Mouse (Mus musculus): Measurements from ENCODE around the gene Mt4.
A peak's percentile ranks its signal among the peaks of the same experiment; 100 is the strongest.

Gene Mt4

DNA sequence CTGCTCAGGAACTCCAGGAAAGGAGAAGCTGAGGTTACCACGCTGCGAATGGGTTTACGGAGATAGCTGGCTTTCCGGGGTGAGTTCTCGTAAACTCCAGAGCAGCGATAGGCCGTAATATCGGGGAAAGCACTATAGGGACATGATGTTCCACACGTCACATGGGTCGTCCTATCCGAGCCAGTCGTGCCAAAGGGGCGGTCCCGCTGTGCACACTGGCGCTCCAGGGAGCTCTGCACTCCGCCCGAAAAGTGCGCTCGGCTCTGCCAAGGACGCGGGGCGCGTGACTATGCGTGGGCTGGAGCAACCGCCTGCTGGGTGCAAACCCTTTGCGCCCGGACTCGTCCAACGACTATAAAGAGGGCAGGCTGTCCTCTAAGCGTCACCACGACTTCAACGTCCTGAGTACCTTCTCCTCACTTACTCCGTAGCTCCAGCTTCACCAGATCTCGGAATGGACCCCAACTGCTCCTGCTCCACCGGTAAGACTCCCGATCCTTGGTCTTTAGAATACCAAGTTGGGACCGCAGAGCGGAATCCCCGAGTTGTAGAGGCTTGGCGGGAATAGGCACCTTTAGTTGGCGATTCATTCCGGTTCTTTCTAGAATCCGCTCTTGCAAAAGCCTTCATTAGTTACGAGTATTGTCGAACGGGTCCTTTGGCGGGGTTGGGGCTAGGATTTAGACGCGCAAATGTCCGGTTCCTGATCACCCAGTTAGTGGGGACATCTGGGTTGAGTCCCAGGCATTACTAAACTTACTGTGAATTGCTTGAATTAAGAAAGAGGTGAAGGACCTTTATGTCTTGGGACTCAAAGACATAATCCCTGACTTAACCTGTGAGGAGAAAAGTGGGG is 42.1 kb downstream of the Mt4 start, which contains the start of gene Mt1:
Gene Mt1, plus strand, starts transcription at position 226 of the 856 bp plus-strand sequence.
- DNase-seq (ENCODE audit: low spot score in 2 of 2) = peak; percentile 67 to 71

DNA sequence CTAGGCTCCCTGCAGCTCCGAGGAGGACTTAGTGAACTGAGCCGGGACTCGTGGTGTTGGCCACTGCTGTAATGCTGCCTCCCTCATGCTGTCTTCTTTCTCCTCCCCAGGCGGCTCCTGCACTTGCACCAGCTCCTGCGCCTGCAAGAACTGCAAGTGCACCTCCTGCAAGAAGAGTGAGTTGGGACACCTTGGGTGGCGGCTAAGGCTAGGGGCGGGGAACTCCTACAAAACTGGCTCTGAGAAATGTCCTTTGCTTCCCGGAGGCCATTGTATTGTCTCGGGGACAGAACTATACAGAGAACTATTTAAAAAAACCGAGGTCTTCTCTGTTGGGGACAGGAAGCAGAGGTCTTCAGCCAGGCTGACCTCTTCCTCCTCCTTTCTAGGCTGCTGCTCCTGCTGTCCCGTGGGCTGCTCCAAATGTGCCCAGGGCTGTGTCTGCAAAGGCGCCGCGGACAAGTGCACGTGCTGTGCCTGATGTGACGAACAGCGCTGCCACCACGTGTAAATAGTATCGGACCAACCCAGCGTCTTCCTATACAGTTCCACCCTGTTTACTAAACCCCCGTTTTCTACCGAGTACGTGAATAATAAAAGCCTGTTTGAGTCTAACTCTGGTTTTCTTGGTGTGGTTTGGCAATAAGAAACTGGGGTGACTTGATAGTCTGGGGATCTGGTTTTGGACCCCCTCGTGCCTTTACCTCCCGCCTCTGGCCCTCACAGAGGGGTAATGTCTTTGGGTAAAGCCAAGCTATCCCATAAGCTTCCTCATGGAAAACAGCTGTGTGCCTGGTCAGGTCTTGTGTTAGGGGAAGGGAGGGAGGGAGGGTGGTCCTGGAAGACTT is 42.9 kb downstream of the Mt4 start:
- peak in 1 of 2 experiments; percentile 5 for DNase-seq (ENCODE audit: low spot score in 2 of 2)

DNA sequence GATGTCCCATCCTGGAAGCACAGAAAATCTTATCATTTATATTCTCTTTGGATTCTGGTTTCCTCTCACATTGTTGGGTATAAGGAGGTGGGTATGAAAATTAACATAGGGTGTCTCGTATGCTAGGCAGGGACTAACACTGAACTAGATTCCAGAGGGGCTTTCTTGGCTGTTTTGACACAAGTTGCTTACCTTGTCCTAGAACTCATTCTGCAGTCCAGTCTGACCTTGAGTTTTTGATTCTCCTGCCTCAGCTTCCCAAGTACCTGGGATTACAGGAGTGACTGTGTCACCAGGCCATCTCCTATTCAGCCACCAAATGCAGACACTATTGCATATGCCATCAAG is 43.5 kb downstream of the Mt4 start:
- no peak for DNase-seq (ENCODE audit: low spot score in 2 of 2)

DNA sequence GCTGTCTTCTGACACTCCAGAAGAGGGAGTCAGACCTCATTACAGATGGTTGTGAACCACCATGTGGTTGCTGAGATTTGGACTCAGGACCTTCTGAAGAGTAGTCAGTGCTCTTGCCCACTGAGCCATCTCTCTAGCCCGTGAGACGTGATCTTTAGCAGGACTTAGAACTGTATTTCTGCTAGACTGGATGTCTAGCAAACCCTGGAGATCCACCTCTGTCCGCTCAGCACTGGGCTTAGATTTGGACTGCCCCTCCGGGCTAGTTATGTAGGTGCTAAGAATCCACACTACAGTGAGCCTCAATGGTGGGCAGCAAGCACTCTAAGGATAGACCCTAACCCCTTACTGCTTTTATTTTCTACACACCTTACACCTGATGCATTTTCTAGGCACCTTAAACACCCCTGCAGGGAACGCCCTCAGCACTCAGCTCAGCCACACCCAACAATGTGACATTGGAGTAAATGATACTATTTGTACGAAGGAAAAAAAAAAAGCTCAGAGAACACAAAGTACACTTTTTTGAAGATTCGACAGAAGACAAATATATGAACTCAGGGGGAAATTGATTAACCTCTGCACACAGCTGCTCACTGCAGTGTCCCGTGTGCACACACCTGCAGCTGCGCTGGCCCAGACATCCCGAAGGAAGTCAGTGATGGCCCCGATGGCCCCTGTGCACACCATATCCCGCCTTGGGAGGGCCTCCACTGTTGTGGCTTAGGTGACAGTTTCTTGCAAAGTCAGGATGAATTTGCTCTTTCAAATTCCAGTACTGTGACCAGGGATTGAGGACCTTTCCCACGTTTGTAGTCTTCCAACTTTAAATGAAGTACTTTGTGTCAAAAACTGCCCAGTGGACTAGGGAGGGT is 45.3 kb downstream of the Mt4 start:
- no peak for DNase-seq (ENCODE audit: low spot score in 2 of 2)

DNA sequence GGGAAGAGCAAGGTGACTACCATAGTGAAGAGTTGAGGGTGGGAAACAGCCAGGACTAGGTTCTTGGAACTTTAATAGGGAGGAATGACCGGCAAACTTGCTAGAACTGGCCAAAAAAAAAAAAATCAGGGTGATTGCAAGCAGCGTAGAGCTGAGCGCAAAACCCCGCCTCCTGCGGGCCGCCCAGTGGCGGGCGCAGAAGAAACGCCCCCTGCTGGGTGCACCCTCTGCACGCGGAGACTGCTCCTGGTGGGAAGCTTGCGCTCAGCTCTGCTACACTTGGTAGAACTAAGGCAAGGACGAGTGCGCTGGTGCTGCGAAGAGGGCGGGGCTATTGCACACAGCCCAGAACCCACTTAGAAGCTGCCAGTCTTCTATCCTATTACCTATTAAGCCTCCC is 46.1 kb downstream of the Mt4 start:
- peak; percentile 56 to 66 for DNase-seq (ENCODE audit: low spot score in 2 of 2)

DNA sequence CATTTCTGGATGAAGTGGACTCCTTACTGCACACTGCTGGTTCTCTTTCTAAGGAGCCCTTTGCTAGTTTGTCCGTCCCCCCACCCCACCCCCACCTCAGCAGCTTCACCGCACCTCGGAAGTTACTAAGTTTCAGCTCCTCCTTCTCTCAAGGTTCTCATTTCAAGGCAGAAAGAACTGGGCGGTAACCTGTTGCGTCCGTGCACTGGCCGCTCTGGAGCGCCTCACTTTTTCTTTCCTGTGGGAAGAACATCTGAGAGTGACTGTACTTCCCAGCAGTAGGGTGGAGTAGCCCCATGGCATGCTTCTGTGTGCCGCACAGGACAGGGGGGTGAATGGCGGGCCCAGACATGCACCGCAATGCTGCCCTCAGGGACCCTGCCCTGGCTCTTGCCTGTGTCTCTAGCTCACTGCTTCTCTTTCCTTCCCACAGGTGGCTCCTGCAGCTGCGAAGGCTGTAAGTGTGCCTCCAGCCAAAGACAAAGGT is 47.4 kb downstream of the Mt4 start:
- no peak for DNase-seq (ENCODE audit: low spot score in 2 of 2)

DNA sequence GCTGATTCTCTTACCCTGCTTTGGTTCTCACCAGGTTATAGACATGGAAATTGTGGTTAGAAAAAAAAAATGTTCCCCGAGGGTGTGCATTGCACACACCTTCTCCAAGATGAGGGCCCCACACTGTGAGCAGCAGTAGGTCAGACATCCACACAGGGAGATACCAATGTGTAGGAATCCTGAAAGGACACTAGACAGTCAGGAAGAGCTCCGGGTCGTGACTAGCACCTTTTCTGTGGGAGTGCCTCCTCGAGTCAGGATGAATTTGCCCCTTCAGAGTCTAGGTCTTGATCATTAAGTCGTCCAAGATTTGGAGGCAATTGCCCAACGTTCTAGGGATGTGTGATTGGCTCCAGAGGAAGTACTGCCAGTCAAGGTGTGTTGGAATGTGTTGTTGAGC is 48.8 kb downstream of the Mt4 start:
- no peak for DNase-seq (ENCODE audit: low spot score in 2 of 2)

DNA sequence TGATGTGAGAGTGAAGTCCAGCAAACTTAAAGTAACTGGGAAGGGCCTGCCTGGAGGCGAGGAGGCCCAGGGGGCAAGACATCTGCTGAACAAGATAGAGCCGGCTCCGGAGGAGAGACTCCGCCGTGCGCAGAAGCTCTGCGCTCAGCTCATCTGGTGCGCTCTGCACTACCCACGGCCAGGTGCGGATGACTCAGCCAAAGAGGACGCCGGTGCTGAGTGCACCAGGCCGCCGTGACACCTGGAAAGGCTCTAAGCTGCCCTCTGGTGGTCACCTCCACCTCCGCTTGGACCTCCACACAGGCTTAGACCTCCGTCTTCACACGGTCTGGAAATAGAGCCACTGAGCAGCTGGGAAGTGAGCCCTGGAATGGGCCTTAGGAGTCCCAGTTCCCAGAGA is 49.5 kb downstream of the Mt4 start:
- DNase-seq (ENCODE audit: low spot score in 2 of 2) = peak; percentile 41 to 66

DNA sequence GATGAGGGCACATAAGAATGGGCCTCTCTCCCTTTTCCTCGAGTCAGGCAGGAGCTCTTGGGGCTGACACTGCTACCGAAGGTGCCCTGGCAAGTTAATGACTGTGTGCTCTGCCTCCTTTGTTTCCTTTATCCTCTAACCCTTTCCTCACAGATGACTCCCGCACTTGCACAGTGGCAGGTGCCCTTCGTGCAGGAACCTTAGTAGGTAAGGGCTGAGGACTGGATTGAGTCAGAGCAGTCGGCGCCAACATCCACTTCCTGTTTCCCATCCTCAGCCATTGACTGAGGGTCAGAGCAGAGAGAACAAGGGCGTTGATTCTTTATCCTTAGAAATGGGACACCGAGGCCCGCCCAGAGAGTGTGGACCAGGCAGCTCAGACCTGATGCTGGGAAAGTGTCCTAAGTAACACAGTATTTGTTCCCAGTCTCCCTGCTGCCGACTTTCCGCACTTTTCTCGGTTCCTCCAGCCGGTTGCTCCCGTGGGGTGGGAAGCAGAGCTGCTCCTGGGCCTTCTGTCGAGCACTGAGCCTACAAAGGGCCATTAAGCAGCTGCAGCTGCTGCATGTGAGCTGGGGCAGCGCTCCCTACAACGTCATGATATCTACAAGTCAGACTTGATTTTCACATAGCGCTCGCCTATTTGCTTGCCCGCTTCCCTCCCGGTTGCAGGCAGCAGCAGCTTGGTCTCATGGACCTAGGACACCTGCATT is 50.4 kb downstream of the Mt4 start:
- DNase-seq (ENCODE audit: low spot score in 2 of 2) = no peak
